Mouse (Mus musculus) heart, adult 11 months (tissue): ENCODE data around the gene Zbtb40.

ENCODE experiments used
- DNase-seq: peaks from one replicate; pipeline ENCODE4 v3.0.0; 2022

Zbtb40 gene

GRCm38 (mm10) chr4:137048550-137049032 is at the start of gene Zbtb40:
TSS of gene Zbtb40 (minus strand) at chr4:137048801.
- DNase-seq: peak; percentile 99

DNA sequence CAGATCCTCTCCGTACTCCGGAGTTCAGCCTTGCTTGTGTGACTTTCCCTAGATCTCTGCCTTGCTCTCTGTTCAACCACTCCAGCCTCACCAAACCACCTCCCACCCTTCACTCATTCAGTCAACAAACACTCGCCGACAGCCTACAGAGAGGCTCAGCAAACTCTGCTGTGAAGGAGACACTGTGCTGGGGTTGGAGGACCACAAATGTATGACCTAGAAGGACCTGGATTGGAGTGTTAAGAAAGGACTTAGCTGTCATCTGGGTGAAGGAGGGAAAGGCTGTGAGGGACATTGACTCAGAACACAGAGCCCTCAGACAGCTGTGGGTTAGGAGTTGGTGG is 49.4 kb upstream of the Zbtb40 start:
- no peak for DNase-seq

GRCm38 (mm10) chr4:137097246-137097983 is 48.8 kb upstream of the Zbtb40 start:
- DNase-seq: no peak

GRCm38 (mm10) chr4:137096353-137096752 is 47.8 kb upstream of the Zbtb40 start:
- DNase-seq: no peak

DNA sequence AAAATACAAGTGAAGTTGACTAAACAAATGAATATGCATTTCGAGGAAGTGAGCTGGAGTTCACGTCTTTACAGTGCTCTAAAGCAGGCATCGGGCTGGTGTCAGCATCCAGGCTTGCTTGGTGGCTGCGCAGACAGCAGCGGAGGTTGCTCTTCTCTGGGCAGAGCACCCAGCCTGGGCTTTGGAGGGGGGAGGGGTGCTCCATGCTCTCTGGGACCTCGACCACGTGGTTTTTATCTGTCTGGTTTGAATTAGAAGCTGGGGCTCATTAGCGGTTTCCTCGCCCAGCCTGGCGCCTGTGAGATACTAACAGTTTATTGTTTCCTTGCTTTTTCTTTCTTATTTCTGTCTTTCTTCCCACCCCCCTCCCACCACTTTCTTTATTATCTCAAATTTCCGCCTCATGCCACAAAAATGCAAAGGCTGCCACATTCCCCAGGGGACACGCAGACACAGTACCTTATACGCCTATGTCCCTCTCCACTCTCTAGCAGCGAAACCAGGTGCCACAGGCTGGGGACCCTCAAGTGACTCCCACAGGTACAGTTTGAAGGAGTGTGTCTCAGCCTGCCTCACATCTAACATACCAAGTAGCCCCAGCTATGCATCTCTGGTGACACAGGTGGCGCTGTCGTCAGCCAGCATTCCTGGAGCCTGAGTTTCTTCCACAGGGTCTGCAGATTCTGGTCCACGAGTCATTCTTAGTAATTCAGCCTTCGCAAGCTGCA is 36.6 kb upstream of the Zbtb40 start:
- no peak for DNase-seq

DNA sequence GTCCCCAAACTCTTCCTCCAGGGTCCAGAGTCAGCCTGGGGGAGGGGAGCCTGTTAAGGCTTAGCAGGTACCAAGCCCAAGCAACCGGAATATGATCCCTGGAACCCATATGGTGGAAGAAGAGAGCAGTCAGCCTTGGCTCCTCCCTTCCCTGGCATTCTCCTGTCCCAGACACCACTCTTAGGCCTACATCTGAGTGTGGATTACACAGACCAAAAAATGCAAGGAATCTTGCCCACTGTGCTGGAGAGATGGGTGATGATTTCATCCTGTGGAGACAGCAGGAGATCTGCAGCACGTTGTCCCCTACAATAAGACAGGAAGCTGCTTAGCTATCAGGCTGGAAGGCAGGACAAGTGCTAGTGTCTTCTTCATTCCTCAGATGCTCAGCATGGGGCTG is 34.3 kb upstream of the Zbtb40 start:
- DNase-seq: no peak

- no peak for DNase-seq
Observed at GRCm38 (mm10) chr4:137081401-137081800, 32.8 kb upstream of the Zbtb40 start.

DNA sequence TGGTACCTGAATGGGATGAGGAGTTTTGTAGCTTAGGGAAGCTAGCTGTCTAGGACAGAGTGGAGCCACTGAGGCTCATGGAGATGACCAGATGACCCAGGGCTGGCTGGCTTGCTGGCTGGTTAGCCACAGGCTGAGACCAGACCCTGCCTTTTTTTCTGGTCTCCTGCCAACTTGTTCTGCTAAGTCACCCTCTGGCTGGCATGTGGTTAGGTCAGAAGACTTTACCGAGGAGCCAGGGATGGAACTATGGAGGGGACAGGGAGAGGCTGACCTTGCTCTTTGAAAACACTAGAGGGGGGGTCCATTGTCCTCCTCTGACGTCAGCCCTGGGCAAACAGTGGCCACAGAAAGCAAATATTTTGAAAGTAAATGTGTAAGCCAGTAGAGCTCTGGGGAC is 28.6 kb upstream of the Zbtb40 start:
- no peak for DNase-seq

GRCm38 (mm10) chr4:137071204-137071603 is 22.6 kb upstream of the Zbtb40 start:
- no peak for DNase-seq

DNA sequence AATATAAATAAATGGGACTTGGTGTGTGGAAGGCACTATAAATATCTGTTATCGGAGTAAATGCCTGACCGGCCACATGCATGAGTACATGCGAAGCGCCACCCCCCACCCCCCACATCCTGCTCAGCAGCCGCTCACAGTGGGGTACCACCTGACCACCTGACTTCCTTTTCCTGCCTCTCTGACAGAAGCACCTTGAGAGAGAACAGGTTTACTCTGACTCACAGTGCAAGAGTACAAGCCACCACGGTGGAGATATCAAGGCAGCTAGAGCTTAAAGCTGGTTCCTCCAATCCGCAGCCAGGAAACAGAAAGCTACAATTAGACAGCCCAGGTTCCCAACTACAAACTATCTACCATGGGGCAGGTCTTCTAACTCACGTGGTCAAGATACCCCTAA is 19.9 kb upstream of the Zbtb40 start:
- no peak for DNase-seq

- DNase-seq: no peak
Observed at GRCm38 (mm10) chr4:137065846-137066245, 17.2 kb upstream of the Zbtb40 start.

DNA sequence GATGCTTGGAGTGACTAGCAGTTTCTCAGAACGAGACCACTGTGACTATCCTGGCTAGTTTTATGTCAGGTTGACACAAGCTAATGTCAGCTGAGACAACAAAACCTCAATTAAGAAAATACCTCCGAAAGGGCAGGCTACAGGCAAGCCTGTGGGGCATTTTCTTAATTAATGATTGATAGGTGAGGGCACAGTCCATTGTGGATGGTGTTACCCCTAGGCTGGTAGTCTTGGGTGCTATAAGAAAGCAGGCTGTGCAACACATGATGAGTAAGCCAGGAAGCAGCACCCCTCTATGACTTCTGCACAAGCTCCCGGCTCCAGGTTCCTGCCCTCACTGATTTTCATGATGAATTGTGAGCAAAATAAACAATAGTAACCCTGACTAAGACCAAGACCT is 6.3 kb upstream of the Zbtb40 start:
- DNase-seq: no peak

DNA sequence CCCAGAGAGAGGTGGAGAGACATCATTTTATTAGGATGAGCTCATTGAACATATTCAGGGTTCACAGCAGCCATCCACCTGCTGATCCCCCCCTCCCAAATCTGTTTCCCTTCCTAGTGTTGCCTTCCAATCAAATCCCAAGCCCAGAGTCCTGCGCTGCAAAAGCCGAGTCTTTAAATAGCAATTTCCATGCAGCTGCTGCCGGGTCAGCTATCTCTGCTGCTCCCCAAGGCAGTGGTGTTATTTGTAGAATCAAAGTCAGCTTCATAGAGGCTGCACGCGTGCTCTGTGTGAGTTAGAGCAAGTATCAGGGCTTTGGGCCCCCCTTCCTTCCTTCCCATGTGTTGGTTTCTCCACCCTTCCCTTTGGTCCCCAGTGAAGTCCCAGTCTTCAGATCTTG is 5.2 kb upstream of the Zbtb40 start:
- peak; percentile 90 for DNase-seq

- DNase-seq: no peak
Observed at GRCm38 (mm10) chr4:137047840-137048549, 606 bp downstream of the Zbtb40 start.

DNA sequence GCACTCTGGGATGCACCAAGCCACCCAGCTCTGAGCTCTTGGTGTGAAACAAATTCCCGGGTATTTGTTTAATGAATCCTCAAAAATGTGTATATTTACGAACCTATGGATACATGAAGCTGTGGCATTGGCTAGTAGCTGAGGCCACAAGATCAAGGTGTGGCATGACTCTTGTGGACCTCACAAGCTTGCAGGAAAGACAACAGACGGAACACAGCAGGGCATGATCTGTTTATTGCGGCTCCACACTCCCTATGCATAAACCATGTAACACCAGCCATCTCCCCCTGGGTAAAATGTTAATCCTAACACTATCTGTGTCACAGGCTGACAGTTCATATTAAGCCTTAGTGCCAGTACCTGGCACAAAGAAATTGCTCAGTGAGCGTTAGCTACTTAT is 2.5 kb downstream of the Zbtb40 start:
- no peak for DNase-seq

DNA sequence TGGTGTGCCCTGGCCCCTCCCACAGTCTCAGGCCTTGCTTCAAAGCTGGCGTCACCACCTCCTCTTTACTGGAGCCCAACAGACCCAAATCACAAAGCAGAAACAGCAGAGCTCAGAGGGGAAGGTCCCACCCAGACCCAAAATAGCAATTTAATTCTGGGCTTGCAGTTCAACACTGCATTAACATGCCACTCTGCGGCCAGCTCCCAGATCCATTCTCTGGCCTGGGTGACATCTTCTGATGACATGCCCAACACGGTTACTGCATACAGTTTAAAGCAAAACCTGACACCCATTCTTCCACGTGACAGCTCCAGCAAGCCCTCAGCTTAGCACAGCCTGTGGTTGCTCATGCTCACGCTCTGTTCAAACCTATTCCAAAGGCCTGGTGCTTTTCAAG is 4.1 kb downstream of the Zbtb40 start:
- DNase-seq: peak; percentile 80

GRCm38 (mm10) chr4:137043799-137044198 is 4.8 kb downstream of the Zbtb40 start:
- no peak for DNase-seq

DNA sequence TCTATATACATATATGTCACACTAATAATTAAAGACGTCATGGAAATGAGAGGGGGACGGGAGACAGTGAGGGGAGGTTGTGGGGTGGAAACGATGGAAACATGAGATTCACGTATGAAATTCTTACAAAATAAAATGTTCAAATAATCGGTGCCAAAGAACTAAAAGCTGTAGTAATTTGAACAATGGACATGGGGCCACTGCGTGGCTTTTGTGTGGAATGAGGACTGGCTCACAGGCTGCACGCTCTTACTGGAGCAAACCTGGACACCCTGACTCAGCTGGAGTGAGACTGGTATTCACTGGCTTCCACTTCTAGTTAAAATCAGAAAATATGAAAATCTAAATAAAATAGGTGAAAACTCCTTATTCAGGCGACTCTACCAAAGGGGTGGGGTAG is 6.6 kb downstream of the Zbtb40 start:
- peak; percentile 80 for DNase-seq

DNA sequence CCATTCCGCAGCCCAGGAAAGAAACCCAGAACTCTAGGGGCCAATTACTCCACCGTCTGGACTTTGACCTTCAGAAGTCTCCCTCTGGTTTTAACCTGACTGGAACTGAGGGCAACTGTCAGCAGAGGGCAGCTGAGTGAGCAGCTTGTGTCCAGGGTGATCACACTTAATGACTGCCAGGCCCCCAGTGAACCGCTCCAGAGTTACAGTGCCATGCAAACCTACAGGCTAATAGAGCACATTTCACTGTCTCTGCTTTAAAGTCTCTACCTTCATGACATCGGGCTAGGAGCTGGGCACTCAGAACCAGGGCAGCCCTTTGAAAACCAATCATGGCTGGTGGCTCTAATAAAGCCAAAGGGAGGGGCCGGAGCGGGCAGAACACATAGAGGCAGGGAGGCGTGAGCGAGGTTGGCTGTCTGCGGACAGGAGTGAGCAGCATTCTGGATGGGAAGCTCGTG is 7.4 kb downstream of the Zbtb40 start:
- peak; percentile 86 for DNase-seq

DNA sequence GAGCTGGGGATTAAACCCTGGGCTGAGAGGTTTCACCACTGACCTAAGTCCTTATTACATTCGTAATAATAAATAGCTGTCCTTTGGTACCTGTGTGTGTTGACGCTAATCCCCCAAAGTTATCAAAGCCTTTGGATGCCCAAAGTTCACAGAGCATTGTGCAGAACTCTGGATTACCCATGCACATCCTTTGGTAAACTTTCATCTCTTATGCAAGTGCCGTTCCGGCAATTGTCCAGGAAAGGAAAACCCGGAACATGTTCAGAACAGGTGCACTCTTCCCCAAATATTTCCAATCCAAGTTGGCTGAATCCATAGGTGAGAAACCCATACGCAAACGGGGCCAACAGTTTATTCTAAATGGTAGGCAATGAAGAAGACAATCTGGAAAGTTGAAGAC is 9.2 kb downstream of the Zbtb40 start:
- no peak for DNase-seq

DNA sequence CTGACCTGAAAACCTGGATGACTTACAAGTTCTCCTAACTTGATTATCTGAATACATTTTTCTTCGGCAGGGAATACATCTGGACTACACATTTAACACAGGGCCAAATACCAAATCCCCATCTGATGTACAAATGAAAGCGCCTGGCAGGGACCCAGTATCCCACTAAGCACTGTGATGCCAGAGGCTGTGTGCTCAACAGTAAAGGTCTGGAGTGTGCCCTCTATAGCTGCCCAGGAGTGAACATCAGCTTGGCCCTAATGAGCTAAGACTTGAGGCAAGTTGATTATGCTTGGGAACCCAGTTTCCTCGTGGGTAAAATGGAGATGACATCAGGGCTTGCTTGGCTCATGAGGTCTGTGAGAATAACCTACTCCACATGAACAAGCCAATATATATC is 10.1 kb downstream of the Zbtb40 start:
- no peak for DNase-seq

DNA sequence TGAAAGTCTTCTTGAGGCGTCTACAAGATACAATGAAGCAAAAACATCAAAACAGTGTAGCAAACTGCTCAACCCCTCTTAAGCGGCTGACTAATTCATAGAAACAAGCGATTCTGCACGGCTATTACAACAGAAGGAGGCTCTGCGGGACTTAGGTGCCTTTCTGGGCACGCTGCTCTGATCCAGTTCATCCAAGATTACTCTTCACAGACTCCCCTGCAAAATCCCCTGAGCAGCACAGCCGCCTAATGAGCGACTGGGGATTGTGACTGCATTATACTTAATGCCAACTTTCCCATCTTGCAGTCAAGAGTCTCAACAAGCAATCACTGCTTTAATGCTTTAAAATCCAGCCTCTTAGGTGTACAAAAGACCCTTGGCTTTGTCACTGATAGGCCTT is 10.5 kb downstream of the Zbtb40 start:
- DNase-seq: no peak

DNA sequence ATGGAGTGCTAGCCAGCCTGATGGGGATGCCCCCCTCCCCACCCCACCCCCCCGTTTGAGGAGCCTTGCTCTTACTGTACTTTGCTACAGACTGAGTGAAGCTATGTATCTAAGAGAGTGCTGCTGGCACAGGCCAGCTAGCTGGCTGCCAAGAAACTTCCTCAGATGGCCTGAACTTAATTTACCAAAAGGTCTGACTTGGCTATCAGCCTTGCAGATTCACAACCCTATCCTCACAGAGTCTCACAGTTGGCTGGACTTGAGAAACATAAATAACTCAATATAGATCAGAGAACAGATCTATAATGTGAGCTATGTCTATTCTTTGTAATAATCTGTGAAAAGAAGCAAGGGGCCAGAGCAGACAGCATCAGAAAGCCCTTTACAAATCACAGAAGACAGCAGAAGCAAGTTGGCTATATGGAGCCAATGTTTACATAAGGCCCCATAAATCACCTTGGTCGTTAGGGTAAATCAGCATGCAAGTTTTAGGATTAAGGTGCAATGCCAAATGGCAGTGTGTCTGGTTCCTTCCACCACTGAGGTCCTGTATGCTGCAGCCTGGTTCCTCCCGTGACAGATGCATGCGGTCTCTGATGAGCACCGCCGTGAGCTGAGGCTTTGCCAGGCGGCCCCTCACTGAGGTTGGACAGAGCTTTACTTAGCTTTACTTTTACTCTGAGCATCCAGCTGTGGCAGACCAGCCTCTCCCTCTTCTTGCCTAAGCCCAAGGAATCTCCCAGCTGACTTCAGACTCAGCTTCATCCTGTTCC is 15.3 kb downstream of the Zbtb40 start:
- DNase-seq: no peak
